Mouse (Mus musculus) activated CD4-positive, CD25-positive, alpha-beta regulatory T cell, adult 4 months (primary cell): Measurements from ENCODE around the gene Cdh18. TPM values are rescaled to one million over a fixed set of nuclear protein-coding genes. Genes with fewer than 3 reads are reported as not detected.
"Not testable (repeated sequence)": the region's sequence is repeated elsewhere in the genome, so short reads cannot be mapped to it uniquely, and the experiment has no call there.

Source experiments
- ATAC-seq: one replicate; pipeline ENCODE4 v1.8.0; 2017
- polyA plus RNA-seq, 2 experiments: library from polyadenylated mRNA; unstranded; fragments of 100-300 nt; shearing (Covaris generic); gene quantifications; one replicate each; pipeline ENCODE4 v1.2.1; 2017

Gene Cdh18
- polyA plus RNA-seq, 2 experiments from 2014 or later = not detected

DNA sequence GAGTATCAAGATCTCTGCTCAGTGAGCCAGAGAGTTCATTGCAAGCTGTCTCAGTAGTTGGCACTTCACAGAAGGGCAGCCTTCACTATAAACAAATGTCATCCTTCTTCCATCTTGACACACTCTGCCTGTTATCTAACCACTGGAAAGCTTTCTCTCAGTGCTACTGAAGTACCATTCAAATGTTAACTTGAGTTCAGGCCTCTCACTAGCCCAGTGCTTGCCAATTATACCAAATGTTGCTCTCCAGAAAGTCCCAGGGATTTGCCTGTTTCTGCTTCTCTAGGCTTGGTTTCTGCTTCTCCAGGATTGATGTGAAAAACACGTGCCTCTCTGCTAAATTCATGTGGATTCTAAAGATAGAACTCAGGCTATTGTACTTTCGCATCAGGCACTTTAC, 681.8 kb downstream of the Cdh18 start:
- no peak for ATAC-seq

DNA sequence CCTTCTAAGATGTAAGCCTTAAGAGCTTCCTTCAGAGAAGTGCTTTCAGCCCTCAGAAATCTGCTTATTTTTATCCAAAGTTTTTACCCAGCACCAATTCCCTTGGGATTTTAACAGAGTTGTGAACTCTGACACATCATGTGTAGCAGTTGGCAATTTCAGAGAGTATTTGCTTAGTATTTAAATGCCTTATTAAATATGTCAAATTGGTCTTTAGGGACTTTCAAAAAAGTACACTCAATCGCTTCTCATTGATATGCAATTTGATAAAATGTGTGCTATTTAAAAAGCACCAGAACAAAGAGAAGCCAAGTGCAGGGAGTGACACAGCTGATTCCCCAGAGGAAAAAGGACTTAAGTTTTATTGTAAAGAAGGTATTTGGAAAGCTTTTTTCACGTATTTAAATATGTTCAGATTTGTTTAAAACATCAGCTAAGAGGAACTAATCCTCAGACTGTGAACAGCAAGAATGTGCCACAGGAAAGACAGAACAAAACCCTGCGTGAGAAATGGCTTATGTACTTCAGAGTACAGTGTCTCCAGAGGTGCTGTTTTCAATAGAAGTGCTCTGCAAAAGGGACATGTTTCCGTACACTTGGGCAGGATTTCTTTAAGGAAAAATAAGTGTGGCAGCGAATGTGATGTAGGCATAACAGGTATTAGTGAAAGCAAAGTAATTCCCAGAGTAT, 709.1 kb downstream of the Cdh18 start:
- ATAC-seq = no peak

DNA sequence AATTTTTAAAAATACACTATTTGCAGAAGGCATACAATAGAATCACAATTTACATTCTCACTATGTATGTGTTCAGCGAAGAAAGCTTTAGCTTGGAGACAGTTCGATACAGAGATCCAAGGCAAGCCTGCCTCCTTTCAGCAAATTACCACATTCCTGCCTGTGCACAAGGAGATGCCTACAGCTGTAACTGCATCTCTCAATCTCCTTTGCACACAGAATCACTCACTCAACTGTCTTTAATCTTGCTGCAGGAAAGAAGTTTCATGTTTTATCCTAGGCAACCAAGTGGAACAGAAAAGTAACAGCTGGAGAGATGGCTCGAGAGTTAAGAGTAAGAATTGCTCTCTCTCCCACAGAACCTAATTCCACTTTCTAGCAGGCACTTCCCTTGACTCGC, 729.6 kb downstream of the Cdh18 start:
- ATAC-seq = no peak

DNA sequence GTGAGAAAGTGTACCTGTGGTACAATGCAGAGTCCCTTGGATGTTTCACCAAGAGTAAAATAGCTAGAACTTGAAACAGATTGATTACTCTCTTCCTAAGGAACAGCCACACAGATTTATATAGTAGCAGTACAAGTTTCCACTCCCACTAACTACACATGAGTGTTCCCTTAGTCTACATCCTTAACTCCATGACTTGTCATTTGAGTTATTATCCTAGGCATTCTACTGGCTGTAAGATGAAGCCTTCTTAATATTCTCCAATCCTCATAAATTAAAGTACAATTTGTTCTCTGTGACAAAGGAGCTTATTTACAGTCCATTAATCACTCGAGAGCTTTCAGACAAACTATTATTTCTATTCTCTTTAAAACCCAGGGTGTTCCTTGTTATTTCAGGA, 756.2 kb downstream of the Cdh18 start:
- no peak for ATAC-seq

DNA sequence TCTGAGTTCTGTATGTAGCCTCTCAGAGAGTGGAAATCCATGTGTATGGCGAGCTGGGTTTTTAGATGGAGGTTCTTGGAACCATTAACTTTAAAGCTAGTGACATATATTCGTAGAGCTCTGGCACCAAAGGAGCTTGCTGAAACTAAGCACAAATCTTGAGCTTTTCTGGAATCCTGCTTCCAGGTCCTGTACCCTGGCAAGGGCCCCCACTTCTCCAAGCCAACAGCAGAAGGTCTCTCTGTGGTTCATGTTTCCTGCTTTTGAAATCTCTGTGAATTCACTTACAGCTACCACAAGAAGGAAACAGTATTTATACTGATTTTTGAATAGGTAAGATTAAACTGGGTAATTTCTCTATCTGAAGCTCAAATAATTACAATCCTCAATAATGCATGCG, 767.9 kb downstream of the Cdh18 start:
- no peak for ATAC-seq

DNA sequence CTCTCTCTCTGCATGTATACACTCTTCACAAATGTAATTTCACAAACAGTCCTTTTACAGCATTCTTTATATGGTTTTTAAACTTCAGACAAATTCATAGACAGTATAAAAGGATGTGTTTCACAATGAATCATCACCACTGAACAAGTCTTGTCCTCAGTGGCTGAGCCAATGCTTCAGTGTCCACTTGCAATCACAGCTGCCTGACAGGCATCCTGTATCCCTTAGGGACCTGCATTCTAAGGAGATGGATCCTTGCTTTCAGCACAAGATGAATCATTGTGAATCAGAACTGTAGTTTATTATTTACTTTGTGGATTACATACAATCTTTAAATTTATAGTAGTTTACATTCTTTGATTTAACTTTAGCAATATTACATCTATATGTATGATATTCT, 768.6 kb downstream of the Cdh18 start:
- ATAC-seq = no peak

DNA sequence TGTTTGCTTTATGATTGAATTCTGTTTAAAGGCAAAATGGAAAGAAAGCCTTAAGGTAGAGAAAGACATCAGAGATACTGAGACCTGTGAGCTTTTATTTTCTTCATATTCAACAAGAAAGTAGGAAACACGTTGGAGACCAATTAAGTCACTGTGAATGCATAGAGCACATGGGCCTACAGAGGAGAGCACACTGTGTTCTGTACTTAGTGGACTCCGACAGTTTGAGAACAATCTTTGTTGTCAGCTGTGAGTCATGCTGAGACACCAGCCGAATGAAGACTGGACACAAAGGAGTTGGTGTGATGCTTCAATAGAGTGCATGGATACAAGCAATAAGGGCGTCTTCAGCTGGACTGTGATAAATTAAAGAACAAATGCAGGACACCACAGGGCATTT, 791.5 kb downstream of the Cdh18 start:
- not testable (repeated sequence) for ATAC-seq

DNA sequence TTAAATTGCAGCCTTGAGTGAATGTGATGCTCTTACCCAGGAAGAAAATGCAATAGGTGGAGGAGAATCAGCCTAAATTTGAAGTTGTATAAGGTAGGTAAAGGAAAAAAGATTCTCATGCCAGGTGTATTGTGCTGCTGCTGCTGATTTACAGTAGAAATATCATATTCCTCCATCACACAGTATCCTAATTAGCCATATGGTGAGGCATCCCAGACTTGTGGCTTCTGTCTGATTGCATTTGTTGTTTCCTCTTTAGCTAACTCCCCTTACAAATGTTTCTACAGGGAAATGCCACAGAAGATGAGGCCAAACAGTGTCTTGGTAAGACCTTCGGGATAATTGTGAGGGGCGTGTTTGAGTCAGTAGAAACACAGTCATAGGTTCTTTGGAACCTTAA, 802.3 kb downstream of the Cdh18 start:
- no peak for ATAC-seq

DNA sequence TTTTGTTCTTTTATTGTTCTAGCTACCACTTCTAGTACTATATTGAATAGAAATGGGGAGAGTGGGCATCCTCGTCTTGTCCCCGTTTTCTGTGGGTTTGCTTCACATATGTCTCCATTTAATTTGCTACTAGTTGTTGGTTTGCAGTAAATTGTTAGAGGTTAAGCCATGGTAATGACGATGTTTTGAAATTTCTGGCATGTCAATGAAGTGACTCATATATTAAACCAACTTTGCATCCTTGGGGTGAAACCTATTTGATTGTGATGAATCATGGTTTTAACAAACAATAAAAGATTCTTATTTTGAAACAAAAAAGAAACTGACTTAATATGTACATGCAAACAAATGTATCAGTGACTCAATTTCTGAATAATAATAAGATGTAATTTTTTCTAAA, 817.5 kb downstream of the Cdh18 start:
- ATAC-seq = no peak

DNA sequence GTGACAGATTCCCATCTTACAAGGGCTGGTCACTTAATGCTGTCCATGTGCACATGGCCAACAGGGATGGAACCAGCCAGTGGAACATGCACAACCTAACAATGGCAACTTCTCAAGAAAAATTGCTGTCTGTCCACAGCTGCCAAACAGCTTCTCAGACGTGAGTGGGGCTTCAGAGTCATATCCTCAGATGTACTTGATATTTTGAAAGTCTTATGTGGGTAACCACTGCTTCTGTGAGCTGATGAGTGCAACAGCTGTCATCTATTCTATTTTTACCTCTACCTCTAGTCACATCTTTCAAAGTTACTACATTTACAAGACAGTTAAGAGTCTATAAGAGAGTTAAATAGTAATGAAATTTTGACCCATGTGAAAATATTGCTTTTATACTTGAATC, 818.9 kb downstream of the Cdh18 start:
- ATAC-seq = no peak

DNA sequence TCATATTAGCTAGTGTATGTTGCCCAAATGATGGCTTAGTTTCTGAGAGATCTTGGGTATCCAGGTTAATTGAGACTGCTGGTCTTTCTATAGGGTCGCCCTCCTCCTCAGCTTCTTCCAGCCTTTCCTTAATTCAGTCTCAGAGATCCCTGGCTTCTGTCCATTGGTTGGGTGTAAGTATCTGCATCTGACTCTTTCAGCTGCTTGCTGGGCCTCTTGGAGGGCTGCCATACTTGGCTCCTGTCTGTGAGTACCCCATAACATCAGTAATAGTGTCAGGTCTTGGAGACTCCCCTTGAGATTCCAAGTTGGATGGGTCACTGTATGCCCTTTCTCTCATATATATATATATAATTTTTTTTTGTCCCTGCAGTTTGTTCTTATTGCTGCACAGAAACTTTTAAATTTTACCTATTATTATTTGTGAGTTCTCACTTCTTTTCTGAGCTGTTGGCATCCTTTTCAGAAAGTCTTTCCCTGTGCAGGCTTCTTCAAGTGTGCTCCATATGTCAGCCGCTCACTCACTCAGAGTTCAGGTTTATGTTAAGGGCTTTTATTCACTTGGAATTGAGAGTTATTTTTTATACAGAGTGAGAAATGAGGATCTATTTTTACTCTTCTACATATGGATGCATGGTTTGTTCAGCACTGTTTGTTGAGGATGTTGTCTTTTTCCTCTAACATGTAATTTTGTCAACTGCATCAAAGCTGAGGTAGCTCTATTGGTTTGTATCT, 829.4 kb downstream of the Cdh18 start:
- ATAC-seq = no peak

DNA sequence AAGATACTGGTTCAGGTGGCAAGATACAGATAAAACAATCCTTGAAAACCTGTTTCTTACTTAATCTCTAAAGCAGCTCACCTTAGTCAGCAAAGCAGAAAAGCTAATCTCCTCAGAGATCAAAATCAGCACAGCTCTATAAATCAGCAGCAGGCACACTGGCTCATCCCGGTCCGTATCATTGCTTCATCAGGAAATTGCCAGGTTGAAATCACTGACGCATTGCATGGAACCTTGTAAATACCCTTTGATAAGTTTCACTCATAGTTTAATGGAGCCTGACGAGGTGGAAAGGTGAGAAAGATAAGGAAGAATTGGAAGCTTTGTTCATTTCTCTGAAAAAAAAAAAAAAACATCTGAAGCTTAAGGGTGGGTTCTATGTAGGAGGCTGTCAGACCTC, 837.0 kb downstream of the Cdh18 start:
- no peak for ATAC-seq

DNA sequence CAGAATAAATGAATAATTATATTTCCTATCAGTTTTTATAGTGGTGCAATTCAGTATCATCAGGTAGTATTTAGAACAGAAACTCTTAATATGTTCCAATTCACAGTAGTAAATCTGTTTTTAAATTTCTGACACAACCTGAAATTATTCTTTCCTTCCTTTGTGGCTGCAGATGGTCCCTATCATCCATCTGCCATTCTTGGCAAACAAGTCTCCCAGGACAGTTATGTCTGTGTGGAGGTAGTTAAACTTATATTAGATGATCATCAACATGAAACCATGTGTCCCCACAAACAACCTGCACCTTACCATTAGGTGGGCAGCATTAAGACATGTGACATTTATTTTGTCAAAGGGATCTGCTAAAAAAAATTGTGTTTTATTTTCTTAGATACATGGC, 847.8 kb downstream of the Cdh18 start:
- no peak for ATAC-seq

DNA sequence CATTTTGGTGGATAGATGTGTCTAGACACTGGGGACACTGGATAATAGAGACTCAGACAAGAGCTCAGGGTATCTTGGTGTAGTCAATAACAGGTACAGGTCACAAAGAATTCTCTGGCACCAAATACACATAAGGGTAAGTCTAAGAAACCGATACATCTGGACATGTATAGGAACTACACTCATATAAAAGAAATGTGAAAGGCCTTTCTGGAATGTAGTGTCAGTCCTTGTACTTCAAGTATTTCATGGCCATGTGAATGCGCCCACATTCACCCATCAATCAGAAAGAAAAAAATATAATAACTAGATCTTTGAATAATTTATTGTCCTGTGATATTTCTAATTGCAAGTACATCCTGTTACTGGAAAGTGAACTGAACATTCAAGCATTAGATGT, 855.0 kb downstream of the Cdh18 start:
- no peak for ATAC-seq

DNA sequence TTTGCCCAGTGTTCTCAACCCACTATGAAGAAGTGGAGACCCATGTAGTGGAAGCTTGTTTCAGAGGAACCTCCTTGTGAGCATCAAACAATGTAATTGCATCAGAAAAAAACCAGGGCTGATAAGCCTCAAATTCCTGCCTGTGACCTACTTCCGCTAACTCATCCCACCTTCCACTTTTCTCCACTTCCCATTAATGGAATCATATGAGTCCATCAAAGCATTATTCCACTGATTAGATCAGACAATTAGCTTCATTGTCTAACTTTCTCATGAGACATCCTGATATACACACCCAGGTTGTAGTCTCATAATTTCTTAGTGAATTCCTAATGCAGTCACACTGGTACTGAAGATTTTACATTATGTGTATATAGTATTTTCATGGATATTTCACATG, 859.4 kb downstream of the Cdh18 start:
- no peak for ATAC-seq

DNA sequence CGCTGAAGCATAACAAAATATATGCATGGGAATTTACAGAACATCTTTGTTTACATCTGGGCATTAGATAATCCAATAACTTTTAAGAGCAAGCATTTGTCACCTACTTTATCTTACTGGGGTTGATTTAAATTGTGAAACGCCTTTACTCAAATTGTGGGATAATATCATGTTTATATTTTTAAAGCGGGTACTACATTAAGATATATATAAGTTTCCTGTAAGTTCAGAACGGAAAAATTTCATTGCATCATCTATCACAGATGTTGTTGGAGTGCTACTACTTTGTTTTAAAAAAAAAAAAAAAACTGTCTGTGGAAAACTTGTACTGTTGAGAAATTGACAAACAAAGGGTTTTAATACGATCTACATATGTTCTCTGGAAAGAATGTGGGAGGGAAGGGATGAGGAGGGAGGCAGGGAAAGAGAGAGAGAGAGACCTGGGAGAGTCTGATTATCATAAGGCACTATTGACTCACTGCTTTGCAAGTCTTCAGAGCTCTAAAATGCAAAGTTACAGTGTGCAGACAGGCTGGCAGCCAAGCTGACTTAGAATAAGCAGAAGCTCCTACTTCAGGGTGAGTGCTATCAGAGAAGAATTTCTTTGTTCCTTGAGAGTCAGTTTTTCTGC, 867.7 kb downstream of the Cdh18 start:
- no peak for ATAC-seq

DNA sequence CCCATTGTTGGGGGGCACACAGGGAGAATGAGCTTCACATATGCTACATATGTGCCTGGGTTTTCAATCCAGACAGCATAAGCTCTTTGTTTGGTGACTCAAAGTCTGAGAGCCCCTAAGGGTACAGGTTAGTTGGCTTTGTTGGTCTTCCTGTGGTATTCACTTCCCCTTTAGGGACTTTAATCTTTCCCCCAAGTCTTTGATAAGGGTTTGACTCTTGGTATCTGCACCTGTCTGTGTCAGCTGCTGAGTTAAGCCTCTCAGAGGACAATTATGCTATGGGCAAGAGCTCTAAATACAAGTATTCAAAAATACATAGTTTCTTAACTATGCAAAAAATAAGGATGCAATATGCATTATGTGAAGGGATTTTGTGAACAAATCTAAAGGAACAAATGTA, 869.3 kb downstream of the Cdh18 start:
- no peak for ATAC-seq

DNA sequence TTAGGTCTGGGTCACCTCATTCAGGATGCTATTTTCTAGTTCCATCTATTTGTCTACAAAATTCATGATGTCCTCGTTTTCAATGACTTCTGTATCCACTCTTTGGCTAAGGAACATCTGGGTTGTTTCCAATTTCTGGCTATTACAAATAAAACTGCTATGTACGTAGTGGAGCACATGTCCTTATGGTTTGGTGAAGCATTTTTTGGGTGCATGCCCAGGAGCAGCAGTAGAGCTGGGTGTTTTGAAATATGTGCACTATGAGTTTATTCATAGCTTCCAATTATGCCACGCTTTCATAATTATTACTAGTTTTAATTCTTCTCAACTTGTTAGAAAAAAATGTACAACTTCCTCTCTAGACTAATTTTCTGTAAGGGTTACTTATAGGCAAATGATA, 871.2 kb downstream of the Cdh18 start:
- no peak for ATAC-seq

DNA sequence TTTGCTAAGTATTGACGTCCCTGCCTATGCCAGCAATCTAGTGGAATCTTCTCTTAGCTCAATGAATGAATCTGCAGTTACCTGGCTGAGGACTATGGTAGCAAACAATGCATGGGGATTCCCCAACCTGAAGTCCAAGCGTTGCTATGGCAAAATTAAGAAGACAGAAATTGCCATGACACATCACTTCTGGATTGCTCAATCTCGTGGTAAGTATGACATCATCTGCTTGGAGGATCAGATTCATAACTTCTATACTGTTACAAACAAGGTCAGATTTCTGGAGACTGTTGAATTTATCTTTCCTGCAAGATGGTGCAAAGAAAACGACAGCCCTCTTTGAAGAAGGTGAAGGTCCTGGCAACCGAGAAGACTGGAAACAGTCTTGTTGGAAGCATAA, 881.2 kb downstream of the Cdh18 start:
- ATAC-seq = no peak

DNA sequence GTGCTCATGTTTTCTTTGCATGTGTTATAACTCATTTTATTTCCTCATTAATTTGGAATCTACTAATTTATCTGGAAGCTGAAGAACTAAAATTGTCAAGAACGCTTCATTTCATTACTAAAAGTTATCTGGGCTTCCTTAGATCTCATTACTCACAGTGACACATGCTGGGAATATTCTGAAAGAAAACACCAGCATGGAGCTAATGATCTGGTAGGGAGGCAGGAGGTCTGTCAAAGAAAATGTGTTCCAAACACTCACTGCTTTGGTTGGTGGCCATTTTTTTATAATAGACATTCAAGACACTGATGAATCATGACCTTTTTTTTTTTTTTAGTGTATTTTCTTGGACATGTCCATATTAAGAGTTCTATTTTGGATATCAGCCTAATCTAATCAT, 899.7 kb downstream of the Cdh18 start:
- ATAC-seq = no peak

DNA sequence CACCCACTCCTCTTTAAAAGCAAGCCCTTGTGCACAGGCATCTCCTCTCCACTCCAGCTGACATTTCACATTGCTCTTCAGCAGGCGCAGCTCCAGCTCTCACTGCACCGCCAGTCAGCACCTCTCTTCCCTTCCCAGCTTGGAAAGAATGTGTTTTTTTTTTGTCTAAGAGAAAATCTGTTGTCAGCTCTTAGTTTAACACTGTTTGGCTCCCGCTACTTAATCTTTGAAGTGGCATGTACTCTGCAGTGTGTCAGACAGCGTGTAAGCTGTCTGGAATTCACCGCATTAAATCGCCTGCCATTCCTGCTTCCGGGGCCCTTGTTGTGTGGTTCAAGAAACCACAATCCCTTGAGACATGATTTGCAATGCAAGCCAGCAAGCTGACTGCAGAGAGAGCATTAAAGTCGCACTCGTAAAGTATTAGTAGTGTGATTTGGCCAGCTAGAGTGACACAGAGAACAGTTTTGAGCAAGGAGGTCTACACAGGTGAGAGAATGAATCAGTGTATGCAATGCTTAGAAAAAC, 903.3 kb downstream of the Cdh18 start:
- ATAC-seq = no peak

DNA sequence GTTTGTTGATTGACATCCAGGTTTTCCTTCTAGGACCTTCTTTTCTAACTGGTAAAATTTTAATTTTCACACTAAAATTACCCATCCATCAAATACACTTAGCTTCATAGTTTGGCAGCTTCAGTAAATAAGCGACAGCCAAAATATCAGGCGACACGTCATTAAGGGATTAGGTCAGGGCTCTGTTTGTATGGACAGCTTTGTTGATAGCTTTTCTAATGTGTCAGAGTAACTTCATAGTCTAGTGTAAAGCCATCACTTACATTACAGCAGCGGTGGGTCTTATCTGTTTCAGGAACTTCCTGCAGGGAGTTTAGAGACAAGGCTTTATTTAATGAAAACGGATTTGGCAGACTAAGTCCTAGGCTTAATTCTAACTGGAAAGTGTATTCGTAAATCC, 904.5 kb downstream of the Cdh18 start:
- no peak for ATAC-seq

DNA sequence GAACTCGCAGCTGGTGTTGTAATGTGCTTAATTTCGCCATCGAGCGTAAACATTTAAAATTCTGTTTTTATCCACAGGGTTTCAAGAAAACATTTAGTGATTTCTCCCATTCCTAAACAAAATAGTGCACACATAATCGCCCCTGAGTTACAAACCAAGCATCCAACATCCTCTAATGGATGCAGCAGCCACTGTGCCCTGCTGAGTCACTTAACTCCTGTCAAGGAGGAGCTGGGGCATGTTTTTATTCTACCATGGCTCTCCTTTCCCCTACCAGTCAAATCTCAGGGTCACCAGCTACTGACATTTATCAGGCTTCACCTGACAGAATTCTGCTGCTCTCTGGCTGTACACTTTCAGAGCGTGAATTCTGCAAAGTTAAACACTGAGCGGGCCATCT, 906.5 kb downstream of the Cdh18 start:
- ATAC-seq = no peak

DNA sequence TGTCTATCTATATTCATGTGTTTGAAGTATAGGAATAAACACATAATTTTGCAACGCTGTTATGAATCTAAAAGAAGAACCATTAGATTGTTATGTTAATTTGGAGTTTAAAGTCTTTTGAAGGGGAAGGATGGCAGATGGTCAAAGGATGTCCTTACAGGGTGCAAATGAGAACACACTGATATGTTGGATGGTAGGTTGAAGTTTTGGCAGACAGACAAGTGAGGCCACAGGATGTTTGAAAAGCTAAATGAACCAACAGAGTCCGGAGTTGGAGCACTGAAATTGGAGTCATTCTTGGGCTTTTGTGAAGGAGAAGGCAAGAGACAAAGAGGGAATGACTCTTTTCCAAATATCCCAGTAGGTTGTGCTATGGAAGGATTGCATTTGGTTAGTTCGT, 908.6 kb downstream of the Cdh18 start:
- ATAC-seq = no peak
